Mouse (Mus musculus) liver, postnatal 0 days (tissue): ENCODE results near the gene Lsm3. TPM values are rescaled to one million over a fixed set of nuclear protein-coding genes. Genes with fewer than 3 reads are reported as not detected.
A peak's percentile ranks its signal among the peaks of the same experiment; 100 is the strongest.

Experiments
- ATAC-seq: fragments of 200-750 bp; cut with Nextera tagmentation; 2 replicates; pipeline ENCODE4 v1.8.0; 2017; ENCODE audit warnings: mild to moderate bottlenecking, moderate library complexity
- DNase-seq: peaks from one replicate; pipeline ENCODE4 v3.0.0-alpha.2; 2016
- H3K27ac ChIP-seq: fragments of 300-500 bp; sonication (generic); 2 replicates; pipeline ENCODE4 v1.5.1; 2014; ENCODE audit warnings: antibody characterized with exemption, moderate library complexity, mild to moderate bottlenecking, low read depth
- H3K27me3 ChIP-seq: fragments of 300-500 bp; sonication (generic); 2 replicates; pipeline ENCODE4 v1.6.1; 2014; ENCODE audit warnings: low read length, control low read depth, mixed read lengths; ENCODE audit not compliant: insufficient read depth
- H3K36me3 ChIP-seq: fragments of 300-500 bp; sonication (generic); replicated peaks from 2 replicates; pipeline ENCODE4 v1.6.1; 2014; ENCODE audit warnings: mild to moderate bottlenecking, control low read depth, low read length, moderate library complexity, mixed read lengths; ENCODE audit not compliant: insufficient read depth
- H3K4me1 ChIP-seq: fragments of 300-500 bp; sonication (generic); 2 replicates; pipeline ENCODE4 v1.6.1; 2014; ENCODE audit warnings: antibody characterized with exemption, mild to moderate bottlenecking, control low read depth; ENCODE audit not compliant: insufficient read depth
- H3K4me2 ChIP-seq: fragments of 300-500 bp; sonication (generic); 2 replicates; pipeline ENCODE4 v1.6.1; 2014; ENCODE audit warnings: low read depth, mild to moderate bottlenecking, low read length, moderate library complexity, mixed read lengths
- H3K4me3 ChIP-seq: fragments of 300-500 bp; sonication (generic); 2 replicates; pipeline ENCODE4 v1.5.1; 2014; ENCODE audit warnings: low read depth, low read length
- H3K9ac ChIP-seq: fragments of 300-500 bp; sonication (generic); replicated peaks from 2 replicates; pipeline ENCODE4 v1.6.1; 2014; ENCODE audit warnings: mild to moderate bottlenecking, moderate library complexity
- H3K9me3 ChIP-seq: fragments of 300-500 bp; sonication (generic); 2 replicates; pipeline ENCODE4 v1.6.1; 2016; ENCODE audit warnings: mild to moderate bottlenecking, control low read depth, low read length, mixed read lengths
- CTCF ChIP-seq: sonication (generic); IDR thresholded peaks from 2 replicates; pipeline ENCODE4 v1.5.1; 2016; ENCODE audit warnings: antibody characterized with exemption, low read depth
- EP300 ChIP-seq: IDR thresholded peaks from 2 replicates; pipeline ENCODE4 v1.6.1; 2016; ENCODE audit warnings: antibody characterized with exemption, low read depth, mild to moderate bottlenecking
- WGBS: fragments of 180-500 bp; shearing (Covaris S2); extraction: QIAGEN DNeasy Blood & Tissue Kit; methylation state at CpG from one replicate; pipeline ENCODE4 v1.1.7; 2014; ENCODE audit not compliant: insufficient replicate concordance; 5-methylcytosine and 5-hydroxymethylcytosine counted together
- polyA plus RNA-seq: library from polyadenylated mRNA; unstranded; fragments of >200 nt; fragmentation: Nextera tagmentation; extraction: Ambion mirVana; gene quantifications from 2 replicates; pipeline ENCODE4 v1.2.1, GENCODE M21; 2015

Gene Lsm3
- polyA plus RNA-seq, 1 experiment from 2014 or later, result 69.6 TPM

- Histone ChIP-seq H3K27me3 (no peaks in the 10 kb centered on the region), H3K4me3 (no peak overlapping the region), H3K9me3 (no peaks in the 10 kb centered on the region; the same call in 1 of the 2 replicates), H3K4me2 (no peak overlapping the region), H3K36me3 (no peaks in the 10 kb centered on the region), H3K27ac (no peak overlapping the region), H3K4me1 (peaks cover 4% of the 10 kb centered on the region), H3K9ac (no peak overlapping the region)
- ATAC-seq (no peak), DNase-seq (no peak)
- TF ChIP-seq CTCF, result no peak
- TF ChIP-seq EP300, result no peak
- 84% methylated on average over 3 of the region's 3 CpGs for WGBS
These were observed 35.9 kb downstream of the Lsm3 start for GRCm38 (mm10) chr6:91551671-91552070.

DNA sequence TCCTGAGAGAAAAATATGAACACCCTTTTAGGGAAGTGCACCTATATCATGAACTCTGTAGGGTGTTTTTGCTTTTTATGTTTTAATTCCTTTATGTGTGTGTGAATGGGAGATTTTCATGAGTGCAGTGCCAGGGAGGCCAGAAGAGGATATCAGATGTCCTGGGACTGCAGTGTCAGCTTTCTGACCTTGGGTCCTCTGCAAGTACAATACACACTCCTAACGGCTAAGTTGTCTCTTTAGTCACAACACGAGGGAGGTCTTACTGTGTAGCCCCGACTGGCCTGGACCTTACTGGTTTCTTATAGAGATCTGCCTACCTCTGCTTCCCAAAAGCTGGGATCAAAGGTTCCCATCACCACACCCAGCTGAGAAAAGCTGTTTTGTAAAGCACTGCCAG lies 37.0 kb downstream of the Lsm3 start:
- Histone ChIP-seq H3K27ac (no peak overlapping the region), H3K4me3 (no peak overlapping the region), H3K27me3 (no peaks in the 10 kb centered on the region), H3K4me2 (no peak overlapping the region), H3K9me3 (no peaks in the 10 kb centered on the region; the same call in 1 of the 2 replicates), H3K9ac (no peak overlapping the region), H3K4me1 (peaks cover 4% of the 10 kb centered on the region), H3K36me3 (no peaks in the 10 kb centered on the region)
- TF ChIP-seq CTCF, result no peak
- no peak for TF ChIP-seq EP300
- no peak for DNase-seq
- ATAC-seq, result no peak
- 55% methylated on average over 3 of the region's 3 CpGs for WGBS

DNA sequence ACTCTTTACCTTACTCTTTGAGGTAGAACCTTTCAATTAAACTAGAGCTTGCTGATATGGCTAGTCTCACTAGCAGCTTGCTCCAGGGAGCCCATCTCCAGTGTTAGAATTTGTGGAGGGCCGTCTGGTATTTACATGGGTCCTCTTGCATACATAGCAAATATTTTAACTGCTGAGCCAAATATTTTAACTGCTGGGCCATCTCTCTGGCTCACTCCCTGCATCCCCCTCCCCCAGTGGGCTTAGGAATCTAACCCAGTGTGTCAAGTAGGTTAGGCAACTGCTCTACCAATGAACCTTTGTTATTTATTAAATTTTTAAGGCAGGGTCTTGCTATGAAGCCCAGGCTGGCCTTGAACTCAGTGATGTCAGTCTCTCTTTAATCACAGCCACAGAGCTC lies 42.8 kb downstream of the Lsm3 start:
- no peaks in the 10 kb centered on the region for H3K36me3 ChIP-seq
- H3K9ac ChIP-seq, result no peak overlapping the region
- DNase-seq, result no peak
- H3K4me1 ChIP-seq, result peaks cover 7% of the 10 kb centered on the region; the same call in 1 of the 2 replicates
- no peak overlapping the region for H3K27ac ChIP-seq
- 48% methylated on average over 1 of the region's 1 CpGs for WGBS
- H3K4me2 ChIP-seq, result no peak overlapping the region
- H3K9me3 ChIP-seq, result no peaks in the 10 kb centered on the region; the same call in 1 of the 2 replicates
- no peak for ATAC-seq
- no peak overlapping the region for H3K4me3 ChIP-seq
- TF ChIP-seq EP300, result no peak
- no peaks in the 10 kb centered on the region for H3K27me3 ChIP-seq

GRCm38 (mm10) chr6:91559371-91559770 lies 43.6 kb downstream of the Lsm3 start:
- Histone ChIP-seq H3K9me3 (no peaks in the 10 kb centered on the region; the same call in 1 of the 2 replicates), H3K4me1 (peaks cover 10% of the 10 kb centered on the region), H3K36me3 (no peaks in the 10 kb centered on the region), H3K9ac (no peak overlapping the region), H3K27me3 (no peaks in the 10 kb centered on the region), H3K4me3 (no peak overlapping the region), H3K4me2 (no peak overlapping the region), H3K27ac (no peak overlapping the region)
- no peak for ATAC-seq
- DNase-seq, result no peak
- no peak for TF ChIP-seq EP300
- no peak for TF ChIP-seq CTCF
- 77% methylated on average over 4 of the region's 4 CpGs for WGBS

DNA sequence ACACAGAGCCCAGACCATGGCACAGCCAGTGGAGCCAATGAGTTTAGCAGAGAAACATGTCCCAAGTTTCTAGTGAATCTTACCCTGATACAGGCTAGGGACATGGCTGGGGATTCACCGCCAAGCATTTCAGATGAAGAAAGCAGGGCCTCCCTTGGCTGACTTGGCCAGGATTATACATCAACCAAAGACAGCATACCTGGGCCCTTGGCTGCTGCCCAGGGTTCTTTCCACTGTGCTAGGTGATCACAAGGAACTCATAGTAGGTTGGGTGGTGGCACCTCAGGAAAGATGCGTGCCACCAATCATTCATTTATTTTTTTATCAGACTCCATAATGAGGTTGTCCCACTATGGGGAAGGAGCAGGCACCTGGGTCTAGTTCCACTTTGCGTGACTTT lies 44.5 kb downstream of the Lsm3 start:
- Histone ChIP-seq H3K4me2 (no peak overlapping the region), H3K36me3 (no peaks in the 10 kb centered on the region), H3K4me1 (peaks cover 10% of the 10 kb centered on the region), H3K9ac (no peak overlapping the region), H3K9me3 (no peaks in the 10 kb centered on the region; the same call in 1 of the 2 replicates), H3K4me3 (no peak overlapping the region), H3K27ac (no peak overlapping the region), H3K27me3 (no peaks in the 10 kb centered on the region)
- TF ChIP-seq EP300 (no peak), CTCF (no peak)
- ATAC-seq (no peak), DNase-seq (no peak)
- WGBS, result 85% methylated on average over 3 of the region's 3 CpGs

DNA sequence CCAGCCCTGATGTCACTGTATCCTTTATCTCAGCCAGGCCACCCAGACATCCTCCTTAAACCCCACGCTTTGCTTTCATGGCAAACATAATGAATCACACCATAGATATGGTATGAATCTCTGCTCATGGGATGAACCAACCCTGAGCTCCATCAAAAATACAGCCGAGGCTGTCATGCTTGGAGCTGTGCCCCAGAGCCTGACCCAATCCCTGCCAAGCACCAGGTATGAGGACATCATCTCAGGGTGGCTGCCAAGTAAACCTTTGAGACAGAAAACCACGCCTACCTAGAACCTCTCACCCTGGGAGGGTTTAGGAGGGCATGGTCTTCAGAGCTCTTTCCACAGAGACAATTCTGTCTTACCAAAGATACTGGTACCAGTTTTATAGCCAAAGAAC lies 47.3 kb downstream of the Lsm3 start:
- peak; percentile 36; the same call in 1 of the 2 replicates for ATAC-seq
- no peak overlapping the region for H3K9ac ChIP-seq
- WGBS, result 56% methylated on average over 3 of the region's 3 CpGs
- no peak for DNase-seq
- H3K27me3 ChIP-seq, result no peaks in the 10 kb centered on the region
- no peaks in the 10 kb centered on the region for H3K36me3 ChIP-seq
- no peak overlapping the region for H3K4me2 ChIP-seq
- H3K4me1 ChIP-seq, result peaks cover 13% of the 10 kb centered on the region
- no peak overlapping the region for H3K4me3 ChIP-seq
- no peaks in the 10 kb centered on the region for H3K9me3 ChIP-seq
- no peak overlapping the region for H3K27ac ChIP-seq
- no peak for TF ChIP-seq EP300
- no peak for TF ChIP-seq CTCF

DNA sequence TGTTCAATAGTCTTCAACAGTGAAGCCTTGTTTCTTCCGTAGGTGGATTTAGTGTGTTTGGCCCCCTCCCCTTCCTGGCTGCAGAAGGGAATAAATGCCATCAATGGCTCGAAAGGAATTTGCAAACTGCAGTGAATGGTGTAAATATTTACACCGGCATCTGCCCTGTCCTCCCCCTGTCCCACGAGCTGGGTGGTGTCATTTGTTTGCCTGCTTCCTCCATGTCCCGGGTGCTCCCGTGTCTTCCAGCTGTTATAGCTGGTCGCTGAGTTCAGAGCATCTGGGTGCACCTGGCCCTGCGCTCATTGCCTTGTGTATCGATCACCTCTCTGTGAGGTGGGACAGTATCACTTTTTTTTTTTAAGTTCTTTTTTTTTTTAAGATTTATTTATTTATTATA lies 50.7 kb downstream of the Lsm3 start:
- Histone ChIP-seq H3K27me3 (no peaks in the 10 kb centered on the region), H3K9me3 (no peaks in the 10 kb centered on the region), H3K27ac (no peak overlapping the region), H3K36me3 (no peaks in the 10 kb centered on the region), H3K4me3 (no peak overlapping the region), H3K9ac (no peak overlapping the region), H3K4me1 (peaks cover 8% of the 10 kb centered on the region), H3K4me2 (no peak overlapping the region)
- WGBS, result 33% methylated on average over 9 of the region's 9 CpGs
- TF ChIP-seq CTCF (no peak), EP300 (no peak)
- ATAC-seq, result peak; percentile 59; the same call in 1 of the 2 replicates
- DNase-seq, result no peak

Other genes starting within 250 kb of the Lsm3 start
- 0.04 TPM in 1 of 2 replicates, not detected in the other for gene Wnt7a, start 104.6 kb upstream of the Lsm3 start, polyA plus RNA-seq
- 10.7 and 11.3 TPM in 2 replicates for gene Chchd4, start 42.4 kb upstream of the Lsm3 start, polyA plus RNA-seq
- gene Tmem43, start 42.2 kb upstream of the Lsm3 start, polyA plus RNA-seq, result 6.9 and 8.1 TPM in 2 replicates
- gene Xpc, start within 50 bp of the Lsm3 start, polyA plus RNA-seq, result 6.3 and 6.7 TPM in 2 replicates
- 31.1 and 34.4 TPM in 2 replicates for gene Slc6a6, start 168.1 kb downstream of the Lsm3 start, polyA plus RNA-seq